Mouse (Mus musculus) brain, embryonic 14.5 days (tissue): ENCODE measurements at regions not wholly inside any gene's neighbourhood (a gene's known extent, or its start where the extent isn't known, plus 50 kb on each side); places are given as distances from the start of the nearest gene placed in this dataset.

Experiments
- DNase-seq: peaks from one replicate; pipeline ENCODE4 v3.0.0-alpha.2; 2011; ENCODE audit warnings: low read depth
- CTCF ChIP-seq: fragments of 200-500 bp; IDR thresholded peaks from 2 replicates; pipeline ENCODE4 v1.5.1; 2012; ENCODE audit warnings: inconsistent platforms, mild to moderate bottlenecking, moderate library complexity, borderline replicate concordance; ENCODE audit not compliant: insufficient read depth, insufficient read length; ENCODE audit errors: extremely low read depth
- POLR2A ChIP-seq: fragments of 200-500 bp; IDR thresholded peaks from 2 replicates; pipeline ENCODE4 v1.6.1; 2012; ENCODE audit warnings: mild to moderate bottlenecking, inconsistent platforms, borderline replicate concordance; ENCODE audit not compliant: poor library complexity, insufficient read depth, insufficient read length, severe bottlenecking; ENCODE audit errors: extremely low read depth

- peak; percentile 62 for DNase-seq
- TF ChIP-seq CTCF = no peak
- no peak for TF ChIP-seq POLR2A
These were observed 64.4 kb upstream of the Hdac4 start for GRCm38 (mm10) chr1:92259715-92260392.

GRCm38 (mm10) chr1:92258026-92258425 lies 62.5 kb upstream of the Hdac4 start:
- TF ChIP-seq CTCF (no peak), POLR2A (no peak)
- peak; percentile 89 for DNase-seq

- DNase-seq = peak; percentile 12
- no peak for TF ChIP-seq CTCF
- TF ChIP-seq POLR2A = no peak
These were observed 57.6 kb upstream of the Hdac4 start for GRCm38 (mm10) chr1:92253086-92253485.

GRCm38 (mm10) chr1:92250594-92251463 lies 55.3 kb upstream of the Hdac4 start:
- peak; percentile 11 for DNase-seq
- TF ChIP-seq CTCF (no peak), POLR2A (no peak)
